Comparison of ENCODE assay signal across 8 mouse cellular contexts in the genomic region with DNA sequence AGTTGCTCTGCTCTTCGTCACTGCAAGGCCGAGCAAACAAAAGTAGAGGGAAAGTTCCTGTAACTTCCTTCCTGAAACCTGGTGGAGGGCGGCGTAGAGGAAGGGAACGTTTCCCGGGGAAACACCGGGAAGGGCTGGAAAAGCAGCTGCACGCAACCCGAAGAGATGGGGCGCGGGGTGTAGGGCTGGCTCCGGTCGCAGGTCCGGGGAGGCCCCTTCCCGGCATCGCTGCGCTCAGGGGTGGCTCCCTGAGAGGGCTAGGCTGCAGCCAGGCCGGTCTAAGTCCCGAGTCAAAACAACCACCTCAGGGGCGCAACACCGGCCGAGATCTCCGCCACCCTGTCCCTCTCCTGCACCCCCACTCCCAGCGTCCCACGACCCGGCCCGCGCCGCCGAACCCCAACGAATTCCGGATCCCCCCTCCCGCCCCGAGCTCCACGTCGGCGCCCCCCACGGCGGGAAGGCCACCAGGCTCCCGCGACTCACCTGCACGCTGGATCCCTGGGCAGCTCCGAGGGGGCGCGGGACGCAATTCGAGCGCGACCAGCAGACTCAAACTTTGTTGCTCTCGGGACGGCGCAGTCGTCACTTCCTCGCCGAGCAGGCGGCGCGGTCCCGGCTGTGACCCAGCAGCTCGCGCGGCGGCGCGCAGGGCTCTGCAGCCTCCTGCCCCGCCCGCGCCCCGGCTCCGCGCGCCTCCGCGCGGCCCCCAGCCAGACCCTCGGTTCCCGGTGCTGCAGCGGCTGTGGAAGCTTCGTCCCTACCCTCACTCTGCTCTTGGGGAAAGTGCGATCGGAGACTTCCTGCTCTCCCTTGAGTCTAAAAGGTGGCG. TPM values are rescaled to one million over a fixed set of nuclear protein-coding genes. Genes with fewer than 3 reads are reported as not detected.
DNase-seq lines count a peak whose midpoint lies in the region; ATAC-seq lines count a peak whose summit lies in the region.

Gene Elmsan1, minus strand, starts transcription at position 593 of the 832 bp plus-strand sequence.

- H3K27me3 ChIP-seq in intestine, embryonic 16.5 days (replicated peaks; ENCODE audit: control insufficient read depth, insufficient read depth, low read length): no peaks in the 10 kb centered on the region
- peaks cover 14% of the 10 kb centered on the region for H3K27me3 ChIP-seq in limb, embryonic 10.5 days (ENCODE audit: low read depth, poor library complexity, severe bottlenecking)
- peaks cover 42% of the 10 kb centered on the region for H3K27me3 ChIP-seq in midbrain, embryonic 10.5 days (ENCODE audit: low read depth, poor library complexity, severe bottlenecking)

- H3K4me1 ChIP-seq in intestine, embryonic 16.5 days (ENCODE audit: control insufficient read depth, insufficient read depth, low read length): peaks cover 39% of the 10 kb centered on the region
- peaks cover 67% of the 10 kb centered on the region for H3K4me1 ChIP-seq in limb, embryonic 10.5 days
- H3K4me1 ChIP-seq in midbrain, embryonic 10.5 days: peaks cover 77% of the 10 kb centered on the region

- H3K36me3 ChIP-seq in intestine, embryonic 16.5 days (ENCODE audit: control insufficient read depth, insufficient read depth, low read length): no peaks in the 10 kb centered on the region
- H3K36me3 ChIP-seq in limb, embryonic 10.5 days: peaks cover 18% of the 10 kb centered on the region; the same call in 1 of the 2 replicates
- peaks cover 2% of the 10 kb centered on the region; the same call in 1 of the 2 replicates for H3K36me3 ChIP-seq in midbrain, embryonic 10.5 days

- peak within 1 kb of the TSS; percentile 97 for H3K9ac ChIP-seq in intestine, embryonic 16.5 days (ENCODE audit: low read depth, low read length)

- H3K4me2 ChIP-seq in intestine, embryonic 16.5 days (ENCODE audit: low read depth, low read length): peak within 1 kb of the TSS; percentile 87

- peak; percentile 89 for DNase-seq in adrenal gland, adult 2 months
- peak; percentile 64 for DNase-seq in embryo, embryonic 11.5 days (ENCODE audit: low read depth, low spot score)
- peak; percentile 86 for DNase-seq in limb, embryonic 10.5 days (ENCODE audit: low spot score)
- DNase-seq in midbrain, embryonic 10.5 days (ENCODE audit: low spot score): peak; percentile 81
- DNase-seq in right cerebral cortex, postnatal 4 days: peak; percentile 62
- DNase-seq in yolk sac, embryonic 10.5 days (ENCODE audit: low spot score): peak; percentile 67

- WGBS in intestine, embryonic 16.5 days: under 1% methylated on average over 82 of the region's 82 CpGs
- WGBS in limb, embryonic 10.5 days: under 1% methylated on average over 82 of the region's 82 CpGs
- under 1% methylated on average over 82 of the region's 82 CpGs for WGBS in midbrain, embryonic 10.5 days

- H3K4me3 ChIP-seq in intestine, embryonic 16.5 days (ENCODE audit: low read length): peak within 1 kb of the TSS; percentile 88
- peak within 1 kb of the TSS; percentile 86 for H3K4me3 ChIP-seq in limb, embryonic 10.5 days
- peak within 1 kb of the TSS; percentile 74 for H3K4me3 ChIP-seq in midbrain, embryonic 10.5 days

- H3K27ac ChIP-seq in intestine, embryonic 16.5 days (ENCODE audit: low read length): peak within 1 kb of the TSS; percentile 96
- H3K27ac ChIP-seq in limb, embryonic 10.5 days: peak within 1 kb of the TSS; percentile 94
- H3K27ac ChIP-seq in midbrain, embryonic 10.5 days (replicated peaks): peak within 1 kb of the TSS; percentile 94

- H3K9me3 ChIP-seq in intestine, embryonic 16.5 days (ENCODE audit: control insufficient read depth, low read length): no peaks in the 10 kb centered on the region
- H3K9me3 ChIP-seq in limb, embryonic 10.5 days (replicated peaks): no peaks in the 10 kb centered on the region
- H3K9me3 ChIP-seq in midbrain, embryonic 10.5 days (replicated peaks): 0 out of 2 replicates have a peak, but pooled peaks cover 3% of the 10 kb centered on the region

- peak; percentile 52 for ATAC-seq in granulocyte monocyte progenitor cell, adult 5-6 weeks (replicated peaks; ENCODE audit: poor library complexity, severe bottlenecking)
- ATAC-seq in intestine, embryonic 16.5 days: peak; percentile 85

RNA-seq across cellular contexts. Expression of gene Elmsan1, which starts in this region (rescaled TPM):
- total RNA-seq in adrenal gland, adult 2 months (2021): 10 to 100 TPM; 17.0 to 22.7 TPM
- polyA plus RNA-seq in adrenal gland, adult 2 months (2012; rRNA removed): 14.4 and 20.4 TPM in 2 replicates
- total RNA-seq in granulocyte monocyte progenitor cell, adult 5-6 weeks (2014; fragmentation: Nextera tagmentation): 12.7 and 15.1 TPM in 2 replicates
- total RNA-seq in granulocyte monocyte progenitor cell, adult 5-6 weeks (2017): 7.8 and 10.1 TPM in 2 replicates
- 6.3 and 6.7 TPM in 2 replicates for polyA plus RNA-seq in intestine, embryonic 16.5 days (2015; fragmentation: Nextera tagmentation; extraction: Ambion mirVana)
- polyA plus RNA-seq in limb, embryonic 10.5 days (2016; fragmentation: Nextera tagmentation; extraction: Ambion mirVana): 9.2 and 10.7 TPM in 2 replicates
- polyA plus RNA-seq in midbrain, embryonic 10.5 days (2016; fragmentation: Nextera tagmentation; extraction: Ambion mirVana): 5.9 and 6.3 TPM in 2 replicates

Comparison
In these comparisons a context has a peak if more than half of its experiments do, and no peak if none do; other contexts are left out.
1. Peak in every context shown above with its lines: DNase-seq, ATAC-seq, H3K4me3 ChIP-seq and H3K27ac ChIP-seq.